Mouse (Mus musculus): ENCODE data around the gene Oat. TPM values are rescaled to one million over a fixed set of nuclear protein-coding genes. Genes with fewer than 3 reads are reported as not detected.

The Oat gene
- polyA plus RNA-seq, 1 experiment from 2014 or later = 214 TPM

- H3K9me3 ChIP-seq = no peaks in the 10 kb centered on the region
- H3K9ac ChIP-seq = no peak overlapping the region
- no peak for ATAC-seq (ENCODE audit: low FRiP score, low read depth)
- H3K36me3 ChIP-seq = no peaks in the 10 kb centered on the region
- H3K27ac ChIP-seq = no peak overlapping the region
- no peak overlapping the region for H3K4me2 ChIP-seq (replicated peaks)
- WGBS = 62% methylated on average over 3 of the region's 3 CpGs
- H3K4me1 ChIP-seq = no peaks in the 10 kb centered on the region
- no peaks in the 10 kb centered on the region for H3K27me3 ChIP-seq
- H3K4me3 ChIP-seq = no peak overlapping the region
These were observed 9.7 kb upstream of the Oat start for GRCm38 (mm10) chr7:132585695-132586491.

- no peak overlapping the region for H3K4me2 ChIP-seq (replicated peaks)
- H3K27me3 ChIP-seq = no peaks in the 10 kb centered on the region
- no peak overlapping the region for H3K9ac ChIP-seq
- WGBS = 93% methylated on average over 2 of the region's 2 CpGs
- H3K4me3 ChIP-seq = no peak overlapping the region
- ATAC-seq (ENCODE audit: low FRiP score, low read depth) = no peak
- H3K9me3 ChIP-seq = no peaks in the 10 kb centered on the region
- no peaks in the 10 kb centered on the region for H3K36me3 ChIP-seq
- peaks cover 6% of the 10 kb centered on the region; the same call in 1 of the 2 replicates for H3K4me1 ChIP-seq
- no peak overlapping the region for H3K27ac ChIP-seq
These were observed 5.2 kb upstream of the Oat start for GRCm38 (mm10) chr7:132581441-132581840.

GRCm38 (mm10) chr7:132580511-132580910, 4.3 kb upstream of the Oat start:
- WGBS = 74% methylated on average over 6 of the region's 6 CpGs
- no peaks in the 10 kb centered on the region for H3K36me3 ChIP-seq

GRCm38 (mm10) chr7:132576891-132577290, 693 bp upstream of the Oat start:
- H3K9me3 ChIP-seq = no peaks in the 10 kb centered on the region
- 62% methylated on average over 4 of the region's 4 CpGs for WGBS
- H3K4me3 ChIP-seq = no peak overlapping the region
- H3K27me3 ChIP-seq = no peaks in the 10 kb centered on the region
- H3K36me3 ChIP-seq = no peaks in the 10 kb centered on the region
- peaks cover 36% of the 10 kb centered on the region for H3K4me1 ChIP-seq
- H3K9ac ChIP-seq = peak overlapping the region; percentile 46; the same call in 1 of the 2 replicates
- ATAC-seq (ENCODE audit: low FRiP score, low read depth) = no peak
- no peak overlapping the region for H3K27ac ChIP-seq
- peak overlapping the region; percentile 70 for H3K4me2 ChIP-seq (replicated peaks)

More at GRCm38 (mm10) chr7:132580511-132580910, 4.3 kb upstream of the Oat start:
- Histone ChIP-seq H3K27me3 (no peaks in the 10 kb centered on the region), H3K27ac (no peak overlapping the region), H3K9me3 (no peaks in the 10 kb centered on the region), H3K4me1 (peaks cover 7% of the 10 kb centered on the region), H3K4me2 (replicated peaks) (no peak overlapping the region), H3K9ac (no peak overlapping the region), H3K4me3 (no peak overlapping the region)
- no peak for ATAC-seq (ENCODE audit: low FRiP score, low read depth)

- Histone ChIP-seq H3K36me3 (no peaks in the 10 kb centered on the region), H3K27me3 (no peaks in the 10 kb centered on the region), H3K27ac (peak overlapping the region; percentile 95), H3K4me1 (peaks cover 49% of the 10 kb centered on the region), H3K4me2 (replicated peaks) (peak overlapping the region; percentile 70), H3K9ac (peak overlapping the region; percentile 81), H3K9me3 (no peaks in the 10 kb centered on the region), H3K4me3 (peak overlapping the region; percentile 71)
- ATAC-seq (ENCODE audit: low FRiP score, low read depth) = peak; percentile 79
- 0% methylated on average over 12 of the region's 13 CpGs for WGBS
These were observed 575 bp downstream of the Oat start for GRCm38 (mm10) chr7:132575623-132576022.

GRCm38 (mm10) chr7:132574646-132575045, 1.6 kb downstream of the Oat start:
- no peaks in the 10 kb centered on the region for H3K27me3 ChIP-seq
- no peak overlapping the region for H3K9ac ChIP-seq
- H3K4me1 ChIP-seq = peaks cover 58% of the 10 kb centered on the region
- WGBS = 85% methylated on average over 5 of the region's 5 CpGs
- no peak overlapping the region for H3K27ac ChIP-seq
- H3K4me3 ChIP-seq = 0 out of 2 replicates have a peak overlapping the region, but pooled peaks have one; percentile 14
- ATAC-seq (ENCODE audit: low FRiP score, low read depth) = no peak
- peaks cover 4% of the 10 kb centered on the region for H3K36me3 ChIP-seq
- H3K4me2 ChIP-seq (replicated peaks) = peak overlapping the region; percentile 70
- H3K9me3 ChIP-seq = no peaks in the 10 kb centered on the region

GRCm38 (mm10) chr7:132573205-132573604, 3.0 kb downstream of the Oat start:
- H3K9me3 ChIP-seq = no peaks in the 10 kb centered on the region
- peaks cover 58% of the 10 kb centered on the region for H3K4me1 ChIP-seq
- peaks cover 19% of the 10 kb centered on the region for H3K36me3 ChIP-seq
- H3K27me3 ChIP-seq = no peaks in the 10 kb centered on the region
- H3K9ac ChIP-seq = no peak overlapping the region
- 48% methylated on average over 6 of the region's 6 CpGs for WGBS
- H3K27ac ChIP-seq = peak overlapping the region; percentile 64
- H3K4me3 ChIP-seq = no peak overlapping the region
- no peak for ATAC-seq (ENCODE audit: low FRiP score, low read depth)
- peak overlapping the region; percentile 70 for H3K4me2 ChIP-seq (replicated peaks)

GRCm38 (mm10) chr7:132572738-132573137, 3.5 kb downstream of the Oat start:
- Histone ChIP-seq H3K4me2 (replicated peaks) (peak overlapping the region; percentile 70), H3K27ac (peak overlapping the region; percentile 64; the same call in 1 of the 2 replicates), H3K27me3 (no peaks in the 10 kb centered on the region), H3K36me3 (peaks cover 23% of the 10 kb centered on the region), H3K4me3 (no peak overlapping the region), H3K9ac (no peak overlapping the region), H3K4me1 (peaks cover 58% of the 10 kb centered on the region), H3K9me3 (no peaks in the 10 kb centered on the region)
- ATAC-seq (ENCODE audit: low FRiP score, low read depth) = no peak
- WGBS = 81% methylated on average over 3 of the region's 3 CpGs

GRCm38 (mm10) chr7:132571481-132571880, 4.7 kb downstream of the Oat start:
- Histone ChIP-seq H3K9ac (no peak overlapping the region), H3K4me2 (replicated peaks) (peak overlapping the region; percentile 25), H3K9me3 (no peaks in the 10 kb centered on the region), H3K27ac (peak overlapping the region; percentile 48; the same call in 1 of the 2 replicates), H3K27me3 (no peaks in the 10 kb centered on the region), H3K4me1 (peaks cover 56% of the 10 kb centered on the region), H3K4me3 (no peak overlapping the region; the same call in 1 of the 2 replicates), H3K36me3 (peaks cover 23% of the 10 kb centered on the region)
- 68% methylated on average over 8 of the region's 8 CpGs for WGBS
- no peak for ATAC-seq (ENCODE audit: low FRiP score, low read depth)

GRCm38 (mm10) chr7:132570071-132570470, 6.1 kb downstream of the Oat start:
- Histone ChIP-seq H3K4me3 (no peak overlapping the region), H3K27me3 (no peaks in the 10 kb centered on the region), H3K9ac (no peak overlapping the region), H3K36me3 (peaks cover 30% of the 10 kb centered on the region), H3K9me3 (no peaks in the 10 kb centered on the region), H3K27ac (no peak overlapping the region), H3K4me1 (peaks cover 50% of the 10 kb centered on the region), H3K4me2 (replicated peaks) (no peak overlapping the region)
- 83% methylated on average over 5 of the region's 5 CpGs for WGBS
- no peak for ATAC-seq (ENCODE audit: low FRiP score, low read depth)

GRCm38 (mm10) chr7:132568817-132569216, 7.4 kb downstream of the Oat start:
- Histone ChIP-seq H3K4me2 (replicated peaks) (no peak overlapping the region), H3K27me3 (no peaks in the 10 kb centered on the region), H3K27ac (no peak overlapping the region), H3K4me1 (peaks cover 40% of the 10 kb centered on the region), H3K9ac (no peak overlapping the region), H3K9me3 (no peaks in the 10 kb centered on the region), H3K4me3 (no peak overlapping the region), H3K36me3 (peaks cover 42% of the 10 kb centered on the region)
- 85% methylated on average over 6 of the region's 6 CpGs for WGBS
- ATAC-seq (ENCODE audit: low FRiP score, low read depth) = no peak

GRCm38 (mm10) chr7:132565831-132566230, 10.4 kb downstream of the Oat start:
- 71% methylated on average over 1 of the region's 1 CpGs for WGBS
- H3K9ac ChIP-seq = no peak overlapping the region
- no peak overlapping the region for H3K4me3 ChIP-seq
- no peaks in the 10 kb centered on the region for H3K9me3 ChIP-seq
- ATAC-seq (ENCODE audit: low FRiP score, low read depth) = no peak
- no peak overlapping the region for H3K27ac ChIP-seq
- peaks cover 72% of the 10 kb centered on the region for H3K36me3 ChIP-seq
- H3K27me3 ChIP-seq = no peaks in the 10 kb centered on the region
- H3K4me2 ChIP-seq (replicated peaks) = no peak overlapping the region
- H3K4me1 ChIP-seq = peaks cover 15% of the 10 kb centered on the region
